Mouse (Mus musculus): ENCODE measurements around the gene Nnat.
"Not testable (repeated sequence)": the region's sequence is repeated elsewhere in the genome, so short reads cannot be mapped to it uniquely, and the experiment has no call there.

The Nnat gene

DNA sequence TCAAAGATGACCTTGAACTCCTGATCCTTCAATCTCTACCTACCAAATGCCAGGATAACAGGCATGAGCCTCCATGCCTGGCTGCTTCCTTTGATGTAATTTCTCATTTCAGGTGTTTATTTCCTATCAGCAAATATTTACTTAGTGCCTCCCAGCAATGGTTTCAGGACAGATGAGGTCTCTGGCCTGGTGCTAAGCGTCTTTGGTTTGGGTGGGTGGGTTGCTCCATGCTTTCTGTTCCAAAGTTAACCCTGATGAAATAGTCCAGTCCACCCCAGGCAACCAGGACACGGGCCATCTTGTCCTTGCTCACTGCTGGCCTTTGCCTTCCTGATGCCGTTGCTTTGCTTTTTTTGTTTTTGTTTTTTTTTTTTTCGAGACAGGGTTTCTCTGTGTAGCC lies 9.6 kb upstream of the Nnat start:
- DNase-seq (ENCODE audit: low read depth, low spot score): no peak

DNA sequence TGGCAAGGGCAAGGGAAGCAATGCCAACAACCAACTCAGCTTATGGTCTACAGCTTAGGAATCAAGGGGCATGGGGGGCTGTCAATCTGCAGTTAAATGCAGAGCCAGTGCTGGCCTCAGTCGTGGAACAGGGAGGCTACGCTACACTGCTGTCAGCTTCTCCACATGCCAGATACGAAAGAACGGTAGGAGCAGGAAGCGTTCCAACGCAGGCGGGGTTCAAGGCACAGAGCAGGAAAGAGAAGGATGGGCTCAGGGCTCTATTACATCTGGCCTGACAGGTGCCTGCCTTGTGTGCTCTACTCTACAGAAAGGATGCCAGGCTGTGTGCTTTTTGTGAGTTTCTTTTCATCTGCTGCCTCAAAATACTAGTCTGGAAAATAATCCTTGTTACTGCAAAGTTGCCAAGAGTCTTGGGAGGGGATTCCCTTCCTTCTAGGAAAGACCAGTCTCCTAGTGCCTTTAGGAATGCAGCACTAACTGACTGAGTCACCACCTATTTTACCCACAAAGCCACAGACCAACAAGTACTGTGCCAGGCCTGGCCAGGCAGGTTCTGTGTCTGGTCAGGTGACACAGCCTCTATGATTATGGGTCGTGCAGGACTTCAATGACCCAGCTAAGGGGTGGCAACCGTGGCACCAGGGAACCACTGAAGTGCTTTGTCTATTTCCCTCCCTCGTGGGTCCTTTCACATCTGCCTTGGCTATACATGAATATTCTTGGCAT lies 7.6 kb upstream of the Nnat start:
- DNase-seq (ENCODE audit: low read depth, low spot score): no peak

DNA sequence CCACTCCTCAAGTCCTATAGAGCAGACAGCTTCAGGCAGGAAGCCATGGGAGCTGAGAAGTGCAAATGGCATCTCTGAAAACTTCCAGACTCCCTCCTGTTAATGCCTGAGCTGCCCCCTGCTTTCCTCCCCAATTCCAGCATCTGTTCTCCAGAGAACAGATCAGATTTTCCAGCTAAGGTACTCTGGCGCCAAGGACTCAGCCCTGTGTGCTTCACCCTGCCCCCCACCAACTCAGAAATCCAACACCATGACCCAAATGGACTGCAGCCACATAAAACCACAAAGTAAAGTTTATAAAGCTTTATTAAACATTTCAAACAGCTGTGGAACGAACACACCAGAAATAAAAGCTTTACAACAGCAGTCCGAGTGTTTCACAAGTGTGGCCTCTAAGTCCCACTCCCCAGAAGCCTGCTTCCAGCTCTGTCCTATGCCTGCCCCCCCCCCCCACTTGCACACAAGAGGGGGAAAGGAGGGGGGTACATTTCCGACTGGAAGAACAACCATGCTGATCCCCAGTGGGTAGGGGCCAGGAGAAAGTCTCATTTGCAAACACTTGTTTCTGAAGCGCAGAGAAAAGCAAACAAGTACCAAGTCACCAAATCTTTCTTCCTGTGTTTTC lies 3.7 kb upstream of the Nnat start:
- no peak for DNase-seq (ENCODE audit: low read depth, low spot score)

DNA sequence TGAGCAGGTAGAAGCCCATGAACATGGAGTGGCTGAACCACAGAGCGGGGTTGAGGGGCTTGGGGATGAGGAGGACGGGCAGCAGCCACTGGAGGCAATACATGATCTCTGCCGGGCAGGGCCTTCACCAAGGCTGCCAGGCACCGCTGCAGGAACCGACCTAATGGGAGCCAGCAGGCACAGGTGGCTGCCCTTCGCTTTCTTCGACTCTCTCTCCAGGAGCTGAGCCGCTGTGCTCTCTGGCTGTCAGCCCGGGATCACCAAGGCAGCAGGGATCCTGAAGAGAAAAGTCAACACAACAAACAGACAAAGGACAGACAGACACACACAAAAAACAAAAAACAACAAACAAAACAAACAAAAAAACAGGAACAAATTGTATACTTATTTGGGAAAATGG lies 1.8 kb upstream of the Nnat start:
- no peak for DNase-seq (ENCODE audit: low read depth, low spot score)

DNA sequence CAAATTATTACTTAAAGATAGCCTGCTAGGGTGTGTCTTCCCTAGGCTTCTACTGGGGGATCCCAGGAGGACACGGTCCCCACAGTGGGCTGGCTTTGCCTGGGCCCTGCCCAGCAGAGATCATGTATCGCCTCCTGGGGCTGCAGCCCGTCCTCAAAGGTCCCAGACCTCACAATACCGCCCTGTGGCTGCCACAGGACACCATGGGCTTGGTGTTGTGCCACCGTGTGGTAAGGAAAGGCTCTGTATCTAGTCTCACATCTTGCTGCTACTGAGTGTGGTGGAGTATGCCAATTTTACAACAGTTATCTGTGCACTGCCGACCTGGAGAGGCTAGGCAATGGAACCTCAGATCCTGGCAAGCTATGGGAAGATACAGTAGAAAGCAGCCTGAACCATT lies 1.4 kb upstream of the Nnat start:
- DNase-seq (ENCODE audit: low read depth, low spot score): no peak

DNA sequence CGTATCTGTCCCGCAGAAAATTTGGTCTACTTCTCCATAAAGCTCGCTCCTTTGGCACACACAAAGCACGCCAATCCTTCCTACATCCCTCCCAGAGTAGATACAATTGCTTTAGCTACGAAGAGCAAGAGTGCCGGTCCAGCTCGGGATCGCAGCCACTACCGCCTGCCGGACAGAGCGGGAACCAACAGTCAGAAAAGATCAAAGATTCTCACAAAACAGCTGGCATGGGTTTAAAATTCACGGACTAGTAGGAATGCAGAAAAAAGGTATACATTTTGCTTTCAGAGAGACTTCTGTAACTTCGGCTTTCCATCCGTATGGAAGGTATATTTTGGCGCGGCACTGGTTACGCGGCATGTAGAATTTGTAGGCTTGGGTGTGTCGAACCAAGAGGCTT lies 438 bp upstream of the Nnat start:
- no peak for DNase-seq (ENCODE audit: low read depth, low spot score)

DNA sequence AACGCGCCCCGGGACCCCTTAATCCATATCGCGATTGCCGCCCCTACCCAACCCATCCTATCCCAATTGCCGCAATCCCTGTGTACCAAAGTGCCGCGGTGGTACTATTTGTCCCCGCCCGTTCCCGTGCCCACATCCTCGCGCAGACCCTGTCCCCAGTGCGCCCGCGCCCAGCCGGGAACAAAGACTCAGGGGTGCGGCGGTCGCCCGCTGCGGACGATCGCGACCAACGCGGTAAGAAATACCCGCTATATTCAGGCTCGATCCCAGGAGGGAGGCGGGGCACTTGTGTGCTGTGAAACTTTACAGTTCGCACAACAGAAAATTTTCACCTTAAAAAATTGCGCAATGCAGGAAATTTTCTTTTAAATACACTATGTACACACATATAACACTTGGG lies 424 bp downstream of the Nnat start:
- DNase-seq (ENCODE audit: low read depth, low spot score): no peak

DNA sequence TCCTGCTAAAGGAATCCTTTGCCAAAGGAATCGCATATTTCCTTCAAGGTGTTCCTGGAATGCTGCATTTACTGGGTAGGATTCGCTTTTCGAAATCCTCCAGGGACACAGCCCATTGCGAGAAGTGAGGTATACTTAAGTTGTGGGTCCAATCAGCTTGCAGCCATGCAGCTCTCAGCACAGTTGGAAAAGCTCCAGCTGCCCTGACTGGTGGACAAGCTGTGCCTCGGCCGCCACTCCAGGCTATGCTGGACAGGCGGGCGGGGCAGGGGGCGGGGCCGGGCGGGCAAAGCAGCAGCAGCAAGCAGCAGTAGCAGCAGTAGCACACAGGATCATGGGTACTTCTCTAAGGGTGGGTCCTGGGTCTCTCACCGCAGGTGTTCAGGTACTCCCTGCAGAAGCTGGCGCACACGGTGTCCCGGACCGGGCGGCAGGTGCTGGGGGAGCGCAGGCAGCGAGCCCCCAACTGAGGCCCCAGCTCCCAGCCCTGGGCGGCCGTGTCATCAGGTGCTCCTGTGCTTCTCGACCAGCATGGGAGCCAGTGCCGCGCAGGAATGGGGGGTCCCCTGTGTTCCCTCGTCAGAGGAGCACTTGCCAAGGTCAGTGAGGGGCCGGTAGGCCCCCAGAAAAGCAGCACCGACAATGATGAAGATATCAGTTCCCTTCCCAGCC lies 1.4 kb downstream of the Nnat start:
- DNase-seq (ENCODE audit: low read depth, low spot score): no peak

DNA sequence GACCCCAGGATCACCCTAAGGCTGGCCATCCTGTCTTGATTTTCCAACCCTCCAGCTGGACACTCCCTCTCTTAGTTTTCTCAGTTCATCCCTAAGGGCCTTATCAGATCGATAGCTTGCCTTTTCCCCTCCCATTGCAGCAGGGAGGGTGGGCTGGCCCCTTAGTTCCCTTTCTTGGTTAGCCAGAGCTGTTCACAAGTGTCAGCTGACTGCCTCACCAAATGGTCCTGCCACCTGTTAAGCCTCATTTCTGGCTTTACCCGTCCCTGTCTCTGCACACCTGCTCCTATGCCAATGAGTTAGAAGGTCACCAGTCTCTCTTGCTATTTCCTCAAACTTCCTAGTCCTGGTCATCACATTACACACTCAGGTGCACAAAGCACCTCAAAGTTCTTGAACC lies 3.2 kb downstream of the Nnat start:
- no peak for DNase-seq (ENCODE audit: low read depth, low spot score)

DNA sequence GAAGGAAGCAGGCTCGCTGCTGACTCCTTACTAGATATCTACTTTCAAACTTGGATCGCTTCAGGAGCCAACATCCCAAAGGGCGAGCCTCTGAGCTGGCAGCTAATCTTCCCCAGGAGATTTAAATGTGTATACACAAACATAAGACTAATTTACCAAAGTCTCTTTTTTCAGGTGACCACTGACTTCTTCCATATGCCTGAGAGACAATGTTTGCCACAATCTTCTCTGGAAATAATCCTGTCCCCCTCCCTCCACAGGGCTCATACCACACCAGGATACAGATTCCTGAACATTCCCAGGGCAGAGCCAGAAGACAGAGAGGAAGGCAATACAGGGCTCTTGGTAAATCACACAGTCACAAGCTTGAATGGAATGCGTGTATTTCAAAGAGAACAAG lies 4.8 kb downstream of the Nnat start:
- DNase-seq (ENCODE audit: low read depth, low spot score): no peak

DNA sequence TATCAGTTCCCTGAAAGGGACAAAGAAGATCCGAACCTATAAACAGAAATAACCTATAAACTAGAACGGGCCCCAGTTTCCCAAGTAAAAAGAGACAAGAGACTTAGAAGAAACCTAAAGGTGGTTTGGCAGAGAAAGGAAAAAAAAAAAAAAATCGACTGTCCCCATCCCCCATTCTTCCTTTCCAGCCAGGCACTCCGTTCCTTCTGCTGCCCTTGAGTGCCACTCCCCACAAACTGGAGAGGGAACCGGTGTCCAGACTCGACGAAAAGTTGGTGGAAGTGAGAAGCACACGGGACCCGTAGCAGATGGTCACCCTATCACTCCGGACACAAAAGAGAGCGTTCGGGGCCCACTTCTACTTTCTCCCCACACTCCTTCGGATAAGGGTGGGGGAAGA lies 5.6 kb downstream of the Nnat start:
- peak; percentile 26 for DNase-seq (ENCODE audit: low read depth, low spot score)

DNA sequence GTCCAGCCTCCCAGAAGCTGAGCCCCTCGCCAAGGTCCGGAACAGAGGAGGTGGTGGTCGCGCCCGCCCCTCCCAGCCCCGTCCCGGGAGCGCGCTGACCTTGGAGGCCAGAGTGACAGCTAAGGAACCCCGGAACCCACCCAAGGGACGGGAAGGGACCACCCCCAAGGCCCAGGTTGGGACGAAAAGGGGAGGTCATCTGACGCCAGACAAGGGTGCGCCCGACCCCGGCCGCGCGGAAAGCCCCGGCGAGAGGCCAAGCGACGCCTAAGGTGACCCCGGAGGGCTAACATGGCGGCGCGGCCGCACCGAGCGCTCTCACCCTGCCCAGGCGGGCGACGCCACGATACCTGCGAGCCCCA lies 6.0 kb downstream of the Nnat start:
- DNase-seq (ENCODE audit: low read depth, low spot score): no peak

DNA sequence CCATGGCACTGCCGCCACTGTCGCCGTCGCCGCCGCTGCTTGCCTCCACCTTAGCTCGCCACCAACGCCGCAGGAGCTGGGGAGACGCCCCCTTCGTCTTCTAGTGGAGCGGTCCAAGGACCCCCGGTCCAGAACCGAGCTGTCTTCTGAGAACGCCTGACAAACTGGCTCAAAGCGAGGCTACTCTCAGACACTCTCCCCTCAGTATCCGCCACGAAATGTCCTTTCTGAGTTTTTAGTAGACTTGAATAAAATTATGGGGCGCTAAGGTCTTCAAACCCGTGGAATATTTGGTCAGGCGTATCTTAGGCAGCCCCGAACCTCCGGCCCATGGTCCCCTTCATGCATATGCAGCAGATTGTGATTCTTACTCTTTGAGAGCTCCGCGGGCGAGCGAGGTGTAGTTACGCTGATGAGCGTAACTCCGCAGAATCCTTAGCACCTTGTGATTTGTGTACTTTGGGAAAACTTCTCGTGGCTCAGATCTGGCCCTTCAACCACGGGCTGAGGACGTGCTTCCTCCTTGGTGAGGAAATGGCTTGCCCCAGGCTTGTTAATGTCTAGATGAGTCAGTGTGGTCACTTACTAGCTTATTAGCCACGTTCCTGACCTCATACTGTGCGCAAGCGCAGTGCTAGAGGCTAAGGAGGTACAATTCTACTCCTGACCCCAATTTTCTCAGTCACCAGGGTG lies 6.5 kb downstream of the Nnat start:
- DNase-seq (ENCODE audit: low read depth, low spot score): peak; percentile 92

DNA sequence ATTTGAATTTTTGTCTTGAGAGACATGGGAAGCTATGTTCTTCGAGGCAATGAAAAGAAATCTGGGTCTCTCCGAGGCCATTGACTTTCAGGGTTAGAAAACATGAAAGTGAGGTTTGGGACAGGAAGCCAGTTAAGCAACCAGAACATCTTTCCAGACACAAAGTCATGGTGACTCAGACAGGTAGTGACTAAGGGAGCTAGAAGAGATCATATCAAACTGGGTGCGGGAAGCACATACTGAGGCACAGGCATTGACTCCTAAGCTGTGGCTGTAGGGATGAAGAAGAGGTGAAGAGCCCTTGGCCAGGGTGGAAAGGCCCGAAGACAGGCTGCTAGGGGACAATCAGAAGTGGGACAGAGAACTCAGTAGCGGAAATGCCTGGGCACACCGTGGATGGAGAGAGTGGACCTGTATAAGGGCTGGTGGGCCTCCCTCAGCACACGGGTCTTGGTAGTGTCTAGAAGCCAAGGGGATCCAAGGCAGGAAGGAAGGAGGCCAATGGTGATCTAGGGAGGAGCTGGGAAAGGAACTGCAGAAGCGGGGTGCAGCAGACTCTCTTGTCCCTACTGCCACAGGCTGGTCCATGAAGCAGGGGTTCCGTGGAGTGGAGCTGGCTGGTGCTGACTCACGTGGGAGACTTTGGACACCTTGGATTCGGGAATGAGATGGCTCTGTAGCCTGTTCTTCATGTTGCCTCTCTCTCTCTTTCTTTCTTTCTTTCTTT lies 7.5 kb downstream of the Nnat start:
- peak; percentile 52 for DNase-seq (ENCODE audit: low read depth, low spot score)

DNA sequence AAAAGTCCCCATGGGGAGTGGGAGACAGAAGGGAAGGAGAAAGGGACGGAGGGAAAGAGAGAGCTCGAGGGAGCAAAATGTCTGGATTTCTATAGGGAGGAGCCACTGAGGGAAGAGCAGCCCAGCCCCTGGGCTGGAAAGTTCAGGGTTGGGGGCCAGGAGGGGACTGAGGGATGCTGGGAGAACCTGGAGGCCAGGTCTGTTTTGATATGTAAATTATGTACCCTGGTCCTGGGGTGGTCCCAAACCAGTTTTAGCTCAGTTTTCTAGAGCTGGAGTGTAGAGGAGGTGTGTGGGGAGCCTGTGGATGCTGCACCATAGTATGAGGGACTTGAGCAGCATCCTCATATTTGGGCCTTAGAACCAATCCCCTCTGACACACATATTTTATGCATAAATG lies 9.0 kb downstream of the Nnat start:
- no peak for DNase-seq (ENCODE audit: low read depth, low spot score)

DNA sequence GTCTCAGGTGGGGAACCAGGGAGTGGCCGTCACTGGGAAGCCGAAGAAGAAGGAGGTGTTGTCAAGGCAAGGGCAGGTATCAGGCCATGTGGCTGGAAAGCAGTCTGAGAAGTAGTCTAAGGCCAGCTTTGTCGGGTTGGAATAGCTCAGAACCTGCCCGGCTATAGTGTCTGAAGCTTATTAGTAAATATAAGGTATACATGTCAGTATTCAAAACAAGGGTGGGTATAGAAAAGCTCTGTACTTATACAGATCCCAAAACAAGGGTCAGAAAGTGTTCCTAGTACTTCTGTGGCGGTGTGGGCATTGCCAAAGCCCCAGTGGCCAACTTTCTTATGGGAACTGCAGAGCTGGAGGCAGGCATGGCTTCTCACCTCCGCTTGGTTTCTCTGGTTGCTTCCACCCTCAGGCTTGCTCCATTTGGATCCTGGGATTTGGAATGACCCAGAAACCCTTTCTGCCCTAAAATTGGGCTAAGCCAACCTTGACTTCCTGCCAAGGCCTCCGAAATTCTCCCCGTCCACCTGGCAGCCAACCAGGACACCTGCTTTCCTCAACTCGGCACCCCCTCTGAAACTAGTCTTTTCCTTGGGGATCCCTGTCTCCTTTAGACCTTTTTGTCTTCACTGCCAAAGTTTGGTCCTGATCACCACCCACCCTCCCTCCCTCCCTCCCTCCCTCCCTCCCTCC lies 10.1 kb downstream of the Nnat start:
- no peak for DNase-seq (ENCODE audit: low read depth, low spot score)

DNA sequence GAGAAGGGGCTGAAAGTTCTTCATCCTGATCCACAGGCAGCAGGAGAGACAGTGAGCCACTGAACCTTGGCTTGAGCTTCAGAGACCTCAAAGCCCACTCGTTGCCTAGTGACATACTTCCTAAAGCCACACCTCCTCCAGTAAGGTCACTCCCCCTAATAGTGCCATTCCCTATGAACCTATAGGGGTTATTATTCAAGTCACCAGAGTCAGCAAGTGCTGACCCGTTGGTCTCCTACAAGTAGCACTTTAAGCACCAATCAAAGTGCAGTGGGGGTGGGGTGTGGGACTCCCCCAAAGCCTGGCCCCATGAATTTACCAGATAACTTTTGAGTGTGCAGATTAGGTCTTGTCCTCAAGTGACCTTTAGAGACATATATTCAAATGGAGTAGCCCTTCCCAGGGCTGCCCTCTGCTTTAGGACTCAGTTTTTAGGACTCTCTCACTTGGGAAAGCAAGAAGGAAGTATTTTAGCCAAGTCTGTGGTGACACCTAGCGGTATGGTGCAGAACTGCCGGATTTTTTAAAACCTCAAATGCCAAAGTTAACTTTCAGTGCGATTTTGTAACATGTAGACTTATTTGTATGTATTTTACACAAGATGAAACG lies 11.4 kb downstream of the Nnat start, which contains the start of gene Blcap:
Gene Blcap, minus strand, starts transcription at position 51 of the 609 bp plus-strand sequence.
- DNase-seq (ENCODE audit: low read depth, low spot score): peak; percentile 75

DNA sequence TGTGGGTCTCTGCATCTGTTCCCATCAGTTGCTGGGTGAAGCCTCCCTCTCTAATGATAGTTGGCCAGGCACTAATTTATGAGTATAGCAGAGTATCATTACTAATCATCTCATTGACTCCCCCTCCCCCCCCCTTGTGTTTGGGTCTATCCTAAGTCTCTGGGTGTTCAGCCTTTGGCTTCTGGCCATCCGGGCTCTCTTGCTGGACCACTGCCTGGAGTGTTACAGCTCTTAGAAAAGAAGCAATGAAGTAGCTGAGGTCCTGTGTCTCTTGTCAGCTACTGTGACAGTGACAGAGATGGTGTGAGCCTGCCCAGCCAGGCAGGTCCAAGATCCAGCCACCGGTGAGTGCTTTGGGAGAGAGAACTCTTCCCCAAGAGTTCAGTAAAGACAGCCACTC lies 12.9 kb downstream of the Nnat start:
- no peak for DNase-seq (ENCODE audit: low read depth, low spot score)

DNA sequence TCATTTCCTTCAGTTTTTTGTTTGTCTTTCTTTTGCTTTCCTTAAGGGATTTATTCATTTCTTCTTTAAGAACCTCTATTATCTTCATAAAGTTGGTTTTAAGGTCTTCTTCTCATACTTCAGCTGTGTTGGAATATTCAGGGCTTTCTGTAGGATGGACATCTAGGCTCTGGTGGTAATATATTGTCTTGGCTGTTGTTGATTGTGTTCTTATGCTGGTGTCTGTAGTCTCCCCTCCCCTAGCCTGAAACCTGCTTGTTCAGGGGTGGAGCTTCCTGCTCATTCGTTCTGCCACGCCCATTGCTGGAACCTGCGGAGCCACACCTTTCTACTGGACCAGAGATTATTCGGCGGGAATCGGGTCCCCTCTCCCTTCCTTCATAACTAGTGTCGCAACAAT lies 25.5 kb downstream of the Nnat start:
- DNase-seq (ENCODE audit: low read depth, low spot score): not testable (repeated sequence)

DNA sequence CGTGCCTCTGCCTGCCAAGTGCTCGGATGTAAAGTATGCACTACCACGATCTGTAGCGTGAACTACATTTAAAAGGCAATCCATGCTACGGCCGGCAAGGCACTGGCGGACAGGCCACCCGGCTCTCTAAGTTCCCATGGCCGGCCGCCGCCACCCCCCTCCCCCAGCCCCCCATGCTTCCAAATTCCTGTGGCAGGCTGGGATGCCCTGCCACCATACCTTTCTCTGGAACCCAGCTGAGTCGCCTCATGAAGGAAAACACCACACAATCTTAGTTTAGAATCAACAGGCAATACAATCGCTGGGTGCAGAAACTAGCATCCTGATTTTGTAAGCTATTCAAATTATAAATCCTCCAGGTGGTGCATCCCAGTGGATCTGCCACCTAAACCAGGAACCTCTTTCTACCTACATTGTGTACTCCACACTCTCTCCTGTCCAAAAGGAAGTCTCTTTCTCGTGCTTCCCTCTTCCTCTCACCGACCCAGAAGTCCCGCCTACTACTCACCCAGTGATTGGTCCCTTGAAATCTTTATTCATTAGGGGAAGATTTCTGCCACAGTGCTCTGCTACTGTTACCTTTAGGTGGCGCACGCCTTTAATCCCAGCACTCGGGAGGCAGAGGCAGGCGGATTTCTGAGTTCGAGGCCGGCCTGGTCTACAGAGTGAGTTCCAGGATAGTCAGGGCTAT lies 37.1 kb downstream of the Nnat start:
- DNase-seq (ENCODE audit: low read depth, low spot score): peak; percentile 47
